In the genomic region with DNA sequence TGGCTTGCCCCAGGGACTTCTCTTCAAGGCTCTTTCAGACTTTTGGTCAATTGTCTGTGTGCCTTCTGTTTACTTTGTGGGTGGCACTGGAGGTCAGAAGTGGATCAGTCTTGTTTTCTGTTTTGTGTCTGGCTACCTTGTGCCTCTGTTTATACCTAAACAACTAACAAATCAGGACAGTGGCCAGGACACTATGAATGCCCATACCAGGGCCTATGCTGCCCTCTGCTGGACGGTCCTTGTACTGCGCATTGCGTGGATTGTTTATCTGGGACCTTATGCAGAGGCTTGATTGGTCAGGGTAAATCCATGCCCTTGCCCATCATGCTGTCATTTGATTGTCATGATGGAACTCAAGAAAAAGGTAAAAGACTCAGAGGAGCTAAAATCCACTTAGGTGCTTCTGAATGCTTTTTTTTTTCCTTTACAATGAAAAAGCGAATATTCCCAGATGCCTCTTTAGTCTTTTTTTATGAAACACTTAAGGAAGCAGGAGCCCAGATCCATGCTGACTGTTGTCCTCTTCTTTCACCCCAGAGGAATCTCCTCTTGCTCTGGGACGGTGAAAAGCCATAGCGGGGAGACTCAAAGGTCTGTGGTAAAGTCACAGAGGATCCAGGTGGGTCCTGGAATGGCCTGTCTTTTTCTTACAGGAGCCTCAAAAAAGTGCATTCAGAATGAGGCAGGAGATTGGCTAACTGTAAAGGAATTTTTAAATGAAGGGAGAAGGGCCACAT, we compare ENCODE assay signal across 25 mouse cellular contexts. TPM values are rescaled to one million over a fixed set of nuclear protein-coding genes. Genes with fewer than 3 reads are reported as not detected.
A peak's percentile ranks its signal among the peaks of the same experiment; 100 is the strongest.
DNase-seq lines count a peak whose midpoint lies in the region; ATAC-seq and TF ChIP-seq lines count a peak whose summit lies in the region.
"Not testable (repeated sequence)": the region's sequence is repeated elsewhere in the genome, so short reads cannot be mapped to it uniquely, and the experiment has no call there.
"Had no signal": no experiment of that assay in that cellular context is flagged by ENCODE, and none has a peak within 500 bp of the region (broad histone marks: within the 10 kb centered on the region; RNA-seq: fewer than 3 reads in every experiment).

No protein-coding gene starts in this region.

- TF ChIP-seq CTCF in kidney, postnatal 0 days (IDR thresholded peaks at IDR 0.05; ENCODE audit: low read depth) = peak; percentile 34; the same call in 1 of the 2 replicates

- peak; percentile 37 for DNase-seq in adrenal gland, postnatal 14 days
- DNase-seq in cerebellum, postnatal 14 days = peak; percentile 35 to 60
- DNase-seq in heart, postnatal 4 days = peak; percentile 42
- not testable (repeated sequence) for DNase-seq in kidney, postnatal 0 days (ENCODE audit: low spot score)
- peak; percentile 40 for DNase-seq in layer of hippocampus, adult 9-10 months (ENCODE audit: low spot score)
- peak; percentile 17 to 46 for DNase-seq in left cerebral cortex, postnatal 36 days (ENCODE audit: low spot score in 2 of 2)
- peak; percentile 52 for DNase-seq in right cerebral cortex, adult 18-20 months
- peak; percentile 61 for DNase-seq in urinary bladder, adult 2 months (ENCODE audit: low spot score)

- not testable (repeated sequence) for H3K9me3 ChIP-seq in kidney, postnatal 0 days (replicated peaks; ENCODE audit: low read length)

- not testable (repeated sequence) for H3K4me1 ChIP-seq in kidney, postnatal 0 days (replicated peaks; ENCODE audit: insufficient read depth, low read length)

- 56% methylated on average over 6 of the region's 6 CpGs for WGBS in kidney, postnatal 0 days

- not testable (repeated sequence) for ATAC-seq in kidney, postnatal 0 days (replicated peaks; ENCODE audit: low FRiP score, low read depth)

- intact Hi-C loops in left cerebral cortex, postnatal 36 days (cut with DNase I) = not testable (repeated sequence)

- H3K9ac ChIP-seq in kidney, postnatal 0 days (ENCODE audit: low read depth, low read length) = not testable (repeated sequence)

- H3K36me3 ChIP-seq in kidney, postnatal 0 days (ENCODE audit: insufficient read depth, low read length) = not testable (repeated sequence)

- H3K4me3 ChIP-seq in kidney, postnatal 0 days (replicated peaks; ENCODE audit: low read depth, low read length) = not testable (repeated sequence)

- not testable (repeated sequence) for H3K4me2 ChIP-seq in kidney, postnatal 0 days (ENCODE audit: low read length)

- not testable (repeated sequence) for H3K27me3 ChIP-seq in kidney, postnatal 0 days (ENCODE audit: insufficient read depth, low read length)

- H3K27ac ChIP-seq in kidney, postnatal 0 days = not testable (repeated sequence)

RNA-seq across cellular contexts. Expression of a gene that starts 5.2 kb away (rescaled TPM):
- total RNA-seq in adrenal gland, postnatal 14 days (2021) = 0.41 TPM in 1 of 2 replicates, not detected in the other
- not detected for total RNA-seq in heart, postnatal 4 days (2021)
- polyA plus RNA-seq in kidney, postnatal 0 days (2015; fragmentation: Nextera tagmentation; extraction: Ambion mirVana) = not detected in 2 replicates
- total RNA-seq in left cerebral cortex, postnatal 36 days (2021) = not detected
- 0.27 and 0.56 TPM in 2 replicates for polyA plus RNA-seq in urinary bladder, adult 2 months (2012; rRNA removed)
- total RNA-seq: MEL had no signal
- polyA plus RNA-seq: embryonic facial prominence, embryonic 11.5 days; erythroblast, embryonic 14.5 days; forebrain, embryonic 14.5 days; gonadal fat pad, adult 2 months; heart, embryonic 13.5 days; hindbrain, embryonic 16.5 days; kidney, embryonic 15.5 days; limb, embryonic 14.5 days; liver, embryonic 16.5 days; midbrain, embryonic 10.5 days; neural tube, embryonic 12.5 days had no signal

RNA-seq across cellular contexts. Expression of a gene that starts 14.9 kb away (rescaled TPM):
- not detected in 2 replicates for total RNA-seq in adrenal gland, postnatal 14 days (2021)
- not detected for total RNA-seq in heart, postnatal 4 days (2021)
- polyA plus RNA-seq in kidney, postnatal 0 days (2015; fragmentation: Nextera tagmentation; extraction: Ambion mirVana) = not detected in 2 replicates
- not detected for total RNA-seq in left cerebral cortex, postnatal 36 days (2021)
- polyA plus RNA-seq in urinary bladder, adult 2 months (2012; rRNA removed) = not detected in 2 replicates
- total RNA-seq: adrenal gland, postnatal 4 days; common myeloid progenitor, adult 5-6 weeks; heart, postnatal 36 days; MEL; monocyte, adult 5-6 weeks had no signal
- polyA plus RNA-seq: CD4-positive, CD25-positive, alpha-beta regulatory T cell, adult 4 months; embryonic facial prominence, embryonic 11.5 days; erythroblast, embryonic 14.5 days; forebrain, embryonic 14.5 days; gonadal fat pad, adult 2 months; heart, embryonic 13.5 days; hindbrain, embryonic 16.5 days; kidney, embryonic 15.5 days; limb, embryonic 14.5 days; liver, embryonic 16.5 days; midbrain, embryonic 10.5 days; neural tube, embryonic 12.5 days had no signal
